Mouse (Mus musculus): ENCODE measurements around the gene Npr1. TPM values are rescaled to one million over a fixed set of nuclear protein-coding genes. Genes with fewer than 3 reads are reported as not detected.

Npr1 gene
- polyA plus RNA-seq, 1 experiment = 13.6 TPM

GRCm38 (mm10) chr3:90427574-90427973 is 38.1 kb downstream of the Npr1 start:
- Histone ChIP-seq H3K9me3 (replicated peaks; ENCODE audit: control insufficient read depth, insufficient read depth, low read length, poor library complexity, severe bottlenecking) (no peaks in the 10 kb centered on the region), H3K27me3 (ENCODE audit: control insufficient read depth, insufficient read depth, low read length, poor library complexity, severe bottlenecking) (no peaks in the 10 kb centered on the region), H3K4me1 (ENCODE audit: control insufficient read depth, insufficient read depth, low read length) (peaks cover 1% of the 10 kb centered on the region), H3K27ac (ENCODE audit: insufficient read depth, low read length) (no peak overlapping the region), H3K4me3 (ENCODE audit: low read depth, low read length) (no peak overlapping the region), H3K36me3 (ENCODE audit: control insufficient read depth, insufficient read depth, low read length, poor library complexity, severe bottlenecking) (peaks cover 15% of the 10 kb centered on the region), H3K9ac (ENCODE audit: low read depth, poor library complexity, severe bottlenecking) (no peak overlapping the region)
- TF ChIP-seq CTCF (IDR thresholded peaks at IDR 0.05; ENCODE audit: low read depth, low read length) (no peak), POLR2A (IDR thresholded peaks at IDR 0.05; ENCODE audit: insufficient read depth, low read length) (no peak), EP300 (IDR thresholded peaks at IDR 0.05; ENCODE audit: insufficient read depth, low read depth, low read length) (no peak)

- Histone ChIP-seq H3K36me3 (ENCODE audit: control insufficient read depth, insufficient read depth, low read length, poor library complexity, severe bottlenecking) (peaks cover 27% of the 10 kb centered on the region), H3K9ac (ENCODE audit: low read depth, poor library complexity, severe bottlenecking) (peak overlapping the region; percentile 14; the same call in 1 of the 2 replicates), H3K4me3 (ENCODE audit: low read depth, low read length) (no peak overlapping the region), H3K27me3 (ENCODE audit: control insufficient read depth, insufficient read depth, low read length, poor library complexity, severe bottlenecking) (no peaks in the 10 kb centered on the region), H3K9me3 (replicated peaks; ENCODE audit: control insufficient read depth, insufficient read depth, low read length, poor library complexity, severe bottlenecking) (no peaks in the 10 kb centered on the region), H3K4me1 (ENCODE audit: control insufficient read depth, insufficient read depth, low read length) (peaks cover 1% of the 10 kb centered on the region), H3K27ac (ENCODE audit: insufficient read depth, low read length) (peak overlapping the region; percentile 54)
- TF ChIP-seq EP300 (IDR thresholded peaks at IDR 0.05; ENCODE audit: insufficient read depth, low read depth, low read length) = no peak
- TF ChIP-seq CTCF (IDR thresholded peaks at IDR 0.05; ENCODE audit: low read depth, low read length) = no peak
- TF ChIP-seq POLR2A (IDR thresholded peaks at IDR 0.05; ENCODE audit: insufficient read depth, low read length) = no peak
Observed at GRCm38 (mm10) chr3:90425499-90425898, 40.2 kb downstream of the Npr1 start.

GRCm38 (mm10) chr3:90423549-90423948 is 42.1 kb downstream of the Npr1 start:
- TF ChIP-seq EP300 (IDR thresholded peaks at IDR 0.05; ENCODE audit: insufficient read depth, low read depth, low read length) = no peak
- no peak for TF ChIP-seq POLR2A (IDR thresholded peaks at IDR 0.05; ENCODE audit: insufficient read depth, low read length)
- TF ChIP-seq CTCF (IDR thresholded peaks at IDR 0.05; ENCODE audit: low read depth, low read length) = no peak
- H3K27me3 ChIP-seq (ENCODE audit: control insufficient read depth, insufficient read depth, low read length, poor library complexity, severe bottlenecking) = no peaks in the 10 kb centered on the region
- H3K9ac ChIP-seq (ENCODE audit: low read depth, poor library complexity, severe bottlenecking) = no peak overlapping the region
- H3K9me3 ChIP-seq (replicated peaks; ENCODE audit: control insufficient read depth, insufficient read depth, low read length, poor library complexity, severe bottlenecking) = no peaks in the 10 kb centered on the region
- peaks cover 38% of the 10 kb centered on the region for H3K36me3 ChIP-seq (ENCODE audit: control insufficient read depth, insufficient read depth, low read length, poor library complexity, severe bottlenecking)
- H3K4me1 ChIP-seq (ENCODE audit: control insufficient read depth, insufficient read depth, low read length) = no peaks in the 10 kb centered on the region
- H3K27ac ChIP-seq (ENCODE audit: insufficient read depth, low read length) = no peak overlapping the region
- no peak overlapping the region for H3K4me3 ChIP-seq (ENCODE audit: low read depth, low read length)

- Histone ChIP-seq H3K27ac (ENCODE audit: insufficient read depth, low read length) (peak overlapping the region; percentile 53), H3K9ac (ENCODE audit: low read depth, poor library complexity, severe bottlenecking) (no peak overlapping the region), H3K4me1 (ENCODE audit: control insufficient read depth, insufficient read depth, low read length) (no peaks in the 10 kb centered on the region), H3K27me3 (ENCODE audit: control insufficient read depth, insufficient read depth, low read length, poor library complexity, severe bottlenecking) (no peaks in the 10 kb centered on the region), H3K4me3 (ENCODE audit: low read depth, low read length) (no peak overlapping the region), H3K9me3 (replicated peaks; ENCODE audit: control insufficient read depth, insufficient read depth, low read length, poor library complexity, severe bottlenecking) (no peaks in the 10 kb centered on the region), H3K36me3 (ENCODE audit: control insufficient read depth, insufficient read depth, low read length, poor library complexity, severe bottlenecking) (peaks cover 54% of the 10 kb centered on the region)
- TF ChIP-seq POLR2A (IDR thresholded peaks at IDR 0.05; ENCODE audit: insufficient read depth, low read length) (no peak), EP300 (IDR thresholded peaks at IDR 0.05; ENCODE audit: insufficient read depth, low read depth, low read length) (no peak), CTCF (IDR thresholded peaks at IDR 0.05; ENCODE audit: low read depth, low read length) (no peak)
Observed at GRCm38 (mm10) chr3:90420696-90421095, 45.0 kb downstream of the Npr1 start.

GRCm38 (mm10) chr3:90413011-90413396 is 52.7 kb downstream of the Npr1 start:
- H3K4me1 ChIP-seq (ENCODE audit: control insufficient read depth, insufficient read depth, low read length) = no peaks in the 10 kb centered on the region
- H3K27me3 ChIP-seq (ENCODE audit: control insufficient read depth, insufficient read depth, low read length, poor library complexity, severe bottlenecking) = no peaks in the 10 kb centered on the region
- H3K27ac ChIP-seq (ENCODE audit: insufficient read depth, low read length) = no peak overlapping the region
- no peak overlapping the region for H3K9ac ChIP-seq (ENCODE audit: low read depth, poor library complexity, severe bottlenecking)
- H3K36me3 ChIP-seq (ENCODE audit: control insufficient read depth, insufficient read depth, low read length, poor library complexity, severe bottlenecking) = peaks cover 60% of the 10 kb centered on the region
- no peak overlapping the region for H3K4me3 ChIP-seq (ENCODE audit: low read depth, low read length)
- no peaks in the 10 kb centered on the region for H3K9me3 ChIP-seq (replicated peaks; ENCODE audit: control insufficient read depth, insufficient read depth, low read length, poor library complexity, severe bottlenecking)
- TF ChIP-seq EP300 (IDR thresholded peaks at IDR 0.05; ENCODE audit: insufficient read depth, low read depth, low read length) (no peak), POLR2A (IDR thresholded peaks at IDR 0.05; ENCODE audit: insufficient read depth, low read length) (no peak), CTCF (IDR thresholded peaks at IDR 0.05; ENCODE audit: low read depth, low read length) (no peak)

- TF ChIP-seq EP300 (IDR thresholded peaks at IDR 0.05; ENCODE audit: insufficient read depth, low read depth, low read length) (no peak), POLR2A (IDR thresholded peaks at IDR 0.05; ENCODE audit: insufficient read depth, low read length) (no peak), CTCF (IDR thresholded peaks at IDR 0.05; ENCODE audit: low read depth, low read length) (peak; percentile 87)
- no peak overlapping the region for H3K27ac ChIP-seq (ENCODE audit: insufficient read depth, low read length)
- no peaks in the 10 kb centered on the region for H3K4me1 ChIP-seq (ENCODE audit: control insufficient read depth, insufficient read depth, low read length)
- peaks cover 61% of the 10 kb centered on the region for H3K36me3 ChIP-seq (ENCODE audit: control insufficient read depth, insufficient read depth, low read length, poor library complexity, severe bottlenecking)
- H3K9me3 ChIP-seq (replicated peaks; ENCODE audit: control insufficient read depth, insufficient read depth, low read length, poor library complexity, severe bottlenecking) = no peaks in the 10 kb centered on the region
- no peak overlapping the region for H3K4me3 ChIP-seq (ENCODE audit: low read depth, low read length)
- no peaks in the 10 kb centered on the region for H3K27me3 ChIP-seq (ENCODE audit: control insufficient read depth, insufficient read depth, low read length, poor library complexity, severe bottlenecking)
- no peak overlapping the region for H3K9ac ChIP-seq (ENCODE audit: low read depth, poor library complexity, severe bottlenecking)
Observed at GRCm38 (mm10) chr3:90412312-90413010, 53.2 kb downstream of the Npr1 start.

All from ES-Bruce4 (cell line).